Mouse (Mus musculus): ENCODE data around the gene Prdm16. TPM values are rescaled to one million over a fixed set of nuclear protein-coding genes. Genes with fewer than 3 reads are reported as not detected.

The Prdm16 gene
- polyA plus RNA-seq, 1 experiment from 2014 or later, result 21.8 TPM

DNA sequence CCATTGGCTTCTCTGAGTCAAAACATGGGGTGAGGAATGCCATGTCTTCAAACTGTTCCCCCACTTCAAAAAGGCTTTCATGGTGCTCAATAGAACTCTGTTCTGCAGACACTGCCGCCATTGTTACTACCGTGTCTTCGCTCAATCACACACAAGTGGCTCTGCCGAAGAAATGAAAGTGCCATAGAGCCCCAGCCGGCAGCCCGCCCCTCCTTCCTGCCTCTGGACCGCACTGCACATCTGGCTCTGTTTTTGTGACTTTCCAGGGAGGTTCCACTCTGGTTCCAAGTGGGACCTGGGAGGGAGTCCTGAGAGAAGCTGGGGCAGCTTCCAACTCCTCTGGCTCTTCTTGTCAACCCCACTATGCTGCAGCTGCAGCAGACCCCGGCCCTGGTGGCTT lies 251.5 kb downstream of the Prdm16 start:
- no peak overlapping the region for H3K9ac ChIP-seq
- 69% methylated on average over 8 of the region's 8 CpGs for WGBS
- H3K4me1 ChIP-seq (replicated peaks), result peaks cover 41% of the 10 kb centered on the region
- H3K4me2 ChIP-seq, result no peak overlapping the region
- no peak overlapping the region for H3K4me3 ChIP-seq
- no peak overlapping the region for H3K27ac ChIP-seq (ENCODE audit: poor library complexity, severe bottlenecking)
- peaks cover 57% of the 10 kb centered on the region for H3K27me3 ChIP-seq (replicated peaks)
- no peaks in the 10 kb centered on the region for H3K9me3 ChIP-seq (replicated peaks)
- no peaks in the 10 kb centered on the region for H3K36me3 ChIP-seq
- no peak for ATAC-seq (ENCODE audit: insufficient number of reproducible peaks, low FRiP score)

DNA sequence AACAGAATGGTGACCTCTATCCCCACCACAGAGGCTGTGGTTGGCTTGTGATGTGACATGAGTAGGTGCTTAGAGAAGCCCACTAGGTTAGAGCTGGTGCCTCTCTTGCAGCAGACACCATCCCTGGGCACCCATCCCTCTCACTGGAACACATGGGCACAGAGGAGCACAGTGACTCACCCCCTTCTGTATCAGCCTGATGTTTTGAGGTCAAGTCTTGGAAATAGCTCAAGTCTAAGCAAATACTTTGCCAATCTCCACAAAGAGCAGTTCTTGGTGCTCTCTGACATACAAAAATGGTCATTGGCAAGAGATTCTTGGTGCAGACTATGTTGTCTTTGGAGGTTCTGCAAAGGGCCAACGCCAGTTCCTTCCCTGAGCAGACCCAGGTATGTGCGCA lies 257.8 kb downstream of the Prdm16 start:
- ATAC-seq (ENCODE audit: insufficient number of reproducible peaks, low FRiP score), result no peak
- Histone ChIP-seq H3K27me3 (replicated peaks) (peaks cover 41% of the 10 kb centered on the region), H3K9me3 (replicated peaks) (no peaks in the 10 kb centered on the region), H3K4me1 (replicated peaks) (no peaks in the 10 kb centered on the region), H3K27ac (ENCODE audit: poor library complexity, severe bottlenecking) (no peak overlapping the region), H3K4me2 (no peak overlapping the region), H3K4me3 (no peak overlapping the region), H3K36me3 (no peaks in the 10 kb centered on the region), H3K9ac (no peak overlapping the region)
- WGBS, result 94% methylated on average over 2 of the region's 2 CpGs

DNA sequence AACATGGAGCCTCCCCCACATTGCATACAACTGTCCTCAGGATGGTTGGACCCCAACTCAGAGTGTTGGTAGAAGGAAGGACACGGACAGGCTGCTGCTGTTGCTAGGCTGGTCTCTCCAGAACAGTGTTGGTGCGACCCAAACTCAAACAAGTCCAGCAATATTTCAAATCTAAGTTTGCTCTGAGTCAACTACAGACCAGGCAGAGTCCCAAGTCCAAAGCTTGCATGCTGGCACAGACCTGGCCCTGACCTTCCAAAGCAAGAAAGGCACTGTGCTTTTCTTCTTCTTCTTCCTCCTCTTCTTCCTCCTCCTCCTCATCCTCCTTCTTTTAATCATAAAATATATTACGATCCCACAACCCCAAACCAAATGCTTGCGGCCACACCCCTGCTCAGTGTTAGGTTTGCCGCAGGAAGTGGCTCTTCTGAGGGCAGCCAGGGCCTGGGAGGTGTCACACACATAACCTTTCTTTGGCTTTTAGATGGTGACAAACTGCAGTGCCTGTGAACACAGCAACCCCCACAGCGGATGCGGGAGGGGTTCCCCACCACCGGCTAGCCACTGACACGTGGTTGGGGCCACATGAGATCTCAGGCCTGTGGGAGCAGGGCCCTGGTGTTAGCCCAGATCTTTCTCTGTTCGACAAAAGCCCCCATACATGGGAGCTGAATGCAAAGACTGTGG lies 260.6 kb downstream of the Prdm16 start:
- Histone ChIP-seq H3K4me1 (replicated peaks) (peaks cover 18% of the 10 kb centered on the region), H3K9me3 (replicated peaks) (no peaks in the 10 kb centered on the region), H3K9ac (no peak overlapping the region), H3K27ac (ENCODE audit: poor library complexity, severe bottlenecking) (no peak overlapping the region), H3K27me3 (replicated peaks) (peaks cover 39% of the 10 kb centered on the region), H3K36me3 (no peaks in the 10 kb centered on the region), H3K4me3 (no peak overlapping the region), H3K4me2 (no peak overlapping the region)
- 75% methylated on average over 10 of the region's 10 CpGs for WGBS
- no peak for ATAC-seq (ENCODE audit: insufficient number of reproducible peaks, low FRiP score)

DNA sequence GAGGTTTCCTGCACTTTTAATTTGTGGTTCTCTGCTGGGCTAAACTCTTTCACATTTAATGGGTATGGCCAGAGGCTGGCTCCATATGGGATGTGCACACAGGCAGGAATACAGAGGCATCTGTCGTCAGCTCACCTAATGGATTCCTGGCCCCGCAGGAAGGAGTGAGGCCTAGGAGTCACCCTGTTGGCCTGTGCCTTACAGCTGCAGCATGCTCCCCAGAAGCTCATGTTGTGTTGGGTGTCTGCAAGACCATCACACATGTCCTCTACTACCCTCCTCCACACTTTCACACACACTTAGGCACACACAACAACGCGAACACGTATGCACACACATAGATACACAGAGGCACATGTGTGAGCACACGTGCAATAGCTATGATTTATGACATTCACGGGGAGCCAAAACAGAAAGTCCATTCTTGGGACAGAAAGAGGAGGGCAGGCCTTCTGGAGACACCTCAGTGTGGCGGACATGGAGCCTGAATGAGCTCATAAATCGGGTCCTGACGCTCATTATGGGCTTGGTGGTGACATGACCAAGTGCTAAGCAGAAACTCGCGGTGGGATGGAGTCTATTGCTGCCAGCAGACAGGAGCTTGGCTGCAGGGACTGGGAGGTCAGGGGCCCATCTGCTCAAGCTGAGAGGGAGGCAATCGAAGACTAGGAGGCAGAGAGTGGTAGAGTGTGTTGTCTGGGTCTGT lies 265.0 kb downstream of the Prdm16 start:
- Histone ChIP-seq H3K4me2 (no peak overlapping the region), H3K4me1 (replicated peaks) (peaks cover 37% of the 10 kb centered on the region), H3K9me3 (replicated peaks) (no peaks in the 10 kb centered on the region), H3K9ac (no peak overlapping the region), H3K4me3 (no peak overlapping the region), H3K36me3 (no peaks in the 10 kb centered on the region), H3K27ac (ENCODE audit: poor library complexity, severe bottlenecking) (peak overlapping the region; percentile 20; the same call in 1 of the 2 replicates), H3K27me3 (replicated peaks) (peaks cover 25% of the 10 kb centered on the region)
- no peak for ATAC-seq (ENCODE audit: insufficient number of reproducible peaks, low FRiP score)
- 55% methylated on average over 13 of the region's 13 CpGs for WGBS

DNA sequence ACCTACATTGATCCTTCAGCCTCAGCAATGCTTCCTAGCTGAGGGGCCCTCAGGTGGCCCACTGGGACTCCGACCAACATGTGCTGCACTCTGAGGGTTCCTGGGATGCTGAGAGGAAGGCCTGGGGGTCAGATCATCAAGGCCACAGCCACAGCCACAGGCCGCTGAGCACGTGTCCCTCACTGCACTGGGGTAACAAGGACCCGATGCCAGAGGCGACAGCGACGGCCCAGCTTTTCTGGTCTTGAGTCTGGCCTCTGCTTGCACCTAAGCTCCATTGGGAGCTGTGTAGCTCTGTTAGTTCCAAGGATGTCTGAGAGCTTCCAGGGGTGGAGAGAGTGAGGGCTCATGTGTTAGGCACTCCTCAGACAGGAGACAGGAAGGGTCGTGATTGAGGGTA lies 265.8 kb downstream of the Prdm16 start:
- peaks cover 21% of the 10 kb centered on the region for H3K27me3 ChIP-seq (replicated peaks)
- H3K9me3 ChIP-seq (replicated peaks), result no peaks in the 10 kb centered on the region
- no peak for ATAC-seq (ENCODE audit: insufficient number of reproducible peaks, low FRiP score)
- peaks cover 37% of the 10 kb centered on the region for H3K4me1 ChIP-seq (replicated peaks)
- no peak overlapping the region for H3K9ac ChIP-seq
- H3K27ac ChIP-seq (ENCODE audit: poor library complexity, severe bottlenecking), result no peak overlapping the region
- H3K36me3 ChIP-seq, result no peaks in the 10 kb centered on the region
- no peak overlapping the region for H3K4me2 ChIP-seq
- WGBS, result 69% methylated on average over 8 of the region's 8 CpGs
- no peak overlapping the region for H3K4me3 ChIP-seq

DNA sequence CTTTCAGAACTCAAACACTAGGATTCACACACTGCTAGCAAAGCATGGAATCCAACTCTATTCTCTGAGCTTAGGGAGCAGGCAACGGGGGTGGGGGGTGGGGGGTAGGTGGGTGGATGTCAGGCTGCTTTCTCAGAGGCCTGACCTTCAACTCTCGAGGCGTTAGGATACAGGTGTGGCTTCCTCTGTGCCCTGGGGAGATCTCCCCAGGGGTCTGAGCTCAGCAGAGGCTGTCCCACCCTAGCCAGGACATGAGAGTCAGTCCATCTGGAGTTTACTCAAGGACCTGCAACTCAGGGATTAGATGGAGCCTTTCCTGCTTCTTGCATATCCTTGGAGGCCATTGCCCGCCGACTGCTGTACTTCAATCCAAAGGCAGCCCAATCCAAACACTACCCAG lies 267.6 kb downstream of the Prdm16 start:
- H3K27me3 ChIP-seq (replicated peaks), result peaks cover 19% of the 10 kb centered on the region

DNA sequence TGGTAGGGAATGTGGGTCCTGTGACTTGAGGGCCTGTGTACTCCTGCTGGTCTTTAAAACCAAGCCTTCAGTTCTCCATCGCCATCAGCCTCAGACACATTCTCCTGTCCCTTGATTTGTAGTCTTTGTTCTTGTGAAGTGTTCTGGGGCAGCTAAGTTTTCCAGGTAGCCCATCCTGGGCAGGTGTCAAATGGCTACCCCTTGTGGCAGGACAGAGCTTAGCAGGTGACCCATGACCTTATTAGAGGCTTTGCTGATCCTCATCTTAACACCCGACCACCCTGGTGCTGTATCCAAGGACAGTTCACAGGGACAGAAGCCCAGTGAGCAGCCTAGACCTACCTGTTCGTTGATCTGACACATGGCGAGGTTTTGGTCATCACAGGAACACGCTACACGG lies 269.8 kb downstream of the Prdm16 start:
- H3K4me1 ChIP-seq (replicated peaks), result peaks cover 24% of the 10 kb centered on the region
- ATAC-seq (ENCODE audit: insufficient number of reproducible peaks, low FRiP score), result no peak
- WGBS, result 71% methylated on average over 6 of the region's 6 CpGs
- H3K27me3 ChIP-seq (replicated peaks), result peaks cover 16% of the 10 kb centered on the region
- H3K27ac ChIP-seq (ENCODE audit: poor library complexity, severe bottlenecking), result no peak overlapping the region
- H3K4me3 ChIP-seq, result no peak overlapping the region
- peaks cover 4% of the 10 kb centered on the region; the same call in 1 of the 2 replicates for H3K36me3 ChIP-seq
- no peaks in the 10 kb centered on the region for H3K9me3 ChIP-seq (replicated peaks)
- H3K4me2 ChIP-seq, result no peak overlapping the region
- no peak overlapping the region for H3K9ac ChIP-seq

More for the DNA sequence above, 267.6 kb downstream of the Prdm16 start:
- Histone ChIP-seq H3K4me1 (replicated peaks) (peaks cover 37% of the 10 kb centered on the region), H3K9me3 (replicated peaks) (no peaks in the 10 kb centered on the region), H3K9ac (no peak overlapping the region), H3K36me3 (0 out of 2 replicates have a peak, but pooled peaks cover 4% of the 10 kb centered on the region), H3K27ac (ENCODE audit: poor library complexity, severe bottlenecking) (0 out of 2 replicates have a peak overlapping the region, but pooled peaks have one; percentile 10), H3K4me2 (no peak overlapping the region), H3K4me3 (no peak overlapping the region)
- ATAC-seq (ENCODE audit: insufficient number of reproducible peaks, low FRiP score), result no peak
- 67% methylated on average over 5 of the region's 5 CpGs for WGBS

DNA sequence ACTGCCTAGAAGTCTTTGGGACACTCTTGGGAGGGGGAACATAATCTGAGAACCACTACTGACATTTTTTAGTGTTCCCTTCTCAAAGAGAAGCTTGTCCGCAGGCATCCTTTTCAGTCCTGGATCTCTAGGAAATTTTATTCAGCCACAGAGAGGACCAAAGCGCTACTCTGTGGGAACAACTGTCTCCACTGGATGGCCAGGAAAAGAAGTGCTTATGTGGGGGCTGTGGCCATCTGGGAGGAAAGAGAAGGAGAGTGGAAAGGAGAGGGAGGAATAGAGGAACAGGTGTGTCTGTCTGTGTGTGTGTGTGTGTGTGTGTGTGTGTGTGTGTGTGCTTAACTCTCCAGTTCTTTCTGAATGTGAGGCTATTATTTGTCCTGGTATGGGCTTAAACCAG lies 271.9 kb downstream of the Prdm16 start:
- Histone ChIP-seq H3K4me3 (no peak overlapping the region), H3K27me3 (replicated peaks) (peaks cover 13% of the 10 kb centered on the region), H3K4me2 (no peak overlapping the region), H3K36me3 (peaks cover 4% of the 10 kb centered on the region; the same call in 1 of the 2 replicates), H3K9ac (no peak overlapping the region), H3K9me3 (replicated peaks) (no peaks in the 10 kb centered on the region), H3K27ac (ENCODE audit: poor library complexity, severe bottlenecking) (no peak overlapping the region), H3K4me1 (replicated peaks) (peaks cover 27% of the 10 kb centered on the region)
- WGBS, result 84% methylated on average over 2 of the region's 2 CpGs
- no peak for ATAC-seq (ENCODE audit: insufficient number of reproducible peaks, low FRiP score)

DNA sequence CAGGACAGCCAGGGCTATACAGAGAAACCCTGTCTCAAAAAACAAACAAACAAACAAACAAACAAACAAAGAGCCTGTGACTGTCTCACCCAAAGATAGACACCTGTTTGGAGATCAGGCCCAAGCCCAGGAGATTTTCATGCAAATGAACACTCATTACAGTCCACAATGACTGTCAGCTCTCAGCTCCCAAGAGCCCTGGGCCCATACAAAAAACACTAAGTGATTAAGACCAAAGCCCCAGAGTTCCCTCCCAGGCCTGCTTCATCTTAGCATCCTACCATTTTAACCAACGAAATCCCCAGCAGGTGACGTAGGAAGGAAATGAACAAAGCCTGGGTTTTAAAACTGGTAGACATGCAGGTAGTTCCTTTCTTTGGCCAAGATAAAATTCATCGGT lies 275.8 kb downstream of the Prdm16 start:
- no peaks in the 10 kb centered on the region for H3K9me3 ChIP-seq (replicated peaks)
- peaks cover 13% of the 10 kb centered on the region for H3K27me3 ChIP-seq (replicated peaks)
- H3K4me2 ChIP-seq, result no peak overlapping the region
- peaks cover 35% of the 10 kb centered on the region for H3K4me1 ChIP-seq (replicated peaks)
- no peak overlapping the region for H3K27ac ChIP-seq (ENCODE audit: poor library complexity, severe bottlenecking)
- H3K4me3 ChIP-seq, result no peak overlapping the region
- H3K36me3 ChIP-seq, result peaks cover 4% of the 10 kb centered on the region; the same call in 1 of the 2 replicates
- no peak for ATAC-seq (ENCODE audit: insufficient number of reproducible peaks, low FRiP score)
- 89% methylated on average over 3 of the region's 3 CpGs for WGBS
- no peak overlapping the region for H3K9ac ChIP-seq

DNA sequence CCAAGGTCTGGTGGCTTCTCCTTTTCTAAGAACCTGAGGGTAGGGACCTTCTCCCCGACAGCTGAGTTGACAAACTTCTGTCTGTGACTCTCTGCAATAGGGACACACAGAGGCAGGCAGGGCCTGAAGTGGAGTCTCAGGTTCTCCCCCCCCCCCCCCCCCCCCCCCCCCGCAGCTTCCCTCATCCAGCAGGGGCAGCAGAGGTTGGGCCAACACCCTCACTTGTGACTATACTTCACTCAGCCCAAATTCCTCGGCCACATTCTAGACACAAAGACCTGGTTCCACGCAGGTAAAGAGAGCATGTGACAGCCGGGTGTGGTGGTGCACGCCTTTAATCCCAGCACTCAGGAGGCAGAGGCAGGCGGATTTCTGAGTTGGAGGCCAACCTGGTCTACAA lies 276.2 kb downstream of the Prdm16 start:
- Histone ChIP-seq H3K36me3 (peaks cover 4% of the 10 kb centered on the region; the same call in 1 of the 2 replicates), H3K4me3 (no peak overlapping the region), H3K9ac (no peak overlapping the region), H3K4me2 (no peak overlapping the region), H3K27me3 (replicated peaks) (peaks cover 13% of the 10 kb centered on the region), H3K9me3 (replicated peaks) (no peaks in the 10 kb centered on the region), H3K4me1 (replicated peaks) (peaks cover 35% of the 10 kb centered on the region), H3K27ac (ENCODE audit: poor library complexity, severe bottlenecking) (no peak overlapping the region)
- ATAC-seq (ENCODE audit: insufficient number of reproducible peaks, low FRiP score), result no peak
- 82% methylated on average over 6 of the region's 7 CpGs for WGBS

DNA sequence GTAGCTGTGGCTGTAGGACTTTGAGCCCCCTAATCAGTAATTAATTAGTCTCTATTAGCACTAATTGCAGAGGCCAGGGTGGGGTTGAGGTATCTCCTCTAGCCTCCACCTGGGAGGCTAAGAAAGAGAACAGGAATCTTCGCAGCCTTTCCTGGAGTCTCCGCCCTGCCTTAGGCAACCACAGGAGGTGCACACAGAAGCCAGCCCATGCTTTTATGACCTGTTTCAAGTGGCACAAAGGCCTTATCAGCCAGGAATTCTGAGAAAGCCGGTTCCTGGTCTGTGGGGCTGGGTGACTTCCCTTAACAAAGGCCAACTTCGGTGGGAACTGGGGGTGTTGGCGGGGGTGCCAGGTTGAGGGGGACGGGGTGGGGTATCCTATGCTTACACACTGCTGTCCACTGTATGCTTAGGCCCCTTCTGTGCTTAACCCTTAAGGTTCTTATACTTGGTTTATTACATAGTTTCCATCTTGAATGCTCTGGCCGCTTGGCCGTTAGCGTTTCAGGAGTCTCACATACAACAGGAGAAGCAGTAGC lies 276.8 kb downstream of the Prdm16 start:
- H3K9ac ChIP-seq, result no peak overlapping the region
- ATAC-seq (ENCODE audit: insufficient number of reproducible peaks, low FRiP score), result no peak
- no peaks in the 10 kb centered on the region for H3K9me3 ChIP-seq (replicated peaks)
- no peak overlapping the region for H3K4me3 ChIP-seq
- H3K27ac ChIP-seq (ENCODE audit: poor library complexity, severe bottlenecking), result peak overlapping the region; percentile 82
- peaks cover 7% of the 10 kb centered on the region for H3K36me3 ChIP-seq
- WGBS, result 62% methylated on average over 9 of the region's 9 CpGs
- H3K4me1 ChIP-seq (replicated peaks), result peaks cover 35% of the 10 kb centered on the region
- peaks cover 11% of the 10 kb centered on the region for H3K27me3 ChIP-seq (replicated peaks)
- no peak overlapping the region for H3K4me2 ChIP-seq

All from heart, embryonic 12.5 days (tissue).